Mouse (Mus musculus) right cerebral cortex, postnatal 10 days (tissue): ENCODE data around the gene Caskin2.
"Not testable (repeated sequence)": the region's sequence is repeated elsewhere in the genome, so short reads cannot be mapped to it uniquely, and the experiment has no call there.

Source experiments
- DNase-seq, 2 experiments: peaks; one replicate each; pipeline ENCODE4 v3.0.0; 2021; ENCODE audit warnings: low spot score in 2 of 2

Caskin2 gene

GRCm38 (mm10) chr11:115765103-115765606 lies 48.3 kb downstream of the Caskin2 start, which contains the start of gene Tmem94:
Gene Tmem94, plus strand, starts transcription at chr11:115765433.
- DNase-seq = peak; percentile 96 to 97

GRCm38 (mm10) chr11:115764698-115765097 lies 48.7 kb downstream of the Caskin2 start:
- DNase-seq = no peak

GRCm38 (mm10) chr11:115762176-115762575 lies 51.3 kb downstream of the Caskin2 start:
- DNase-seq = not testable (repeated sequence)

GRCm38 (mm10) chr11:115753485-115753884 lies 60.0 kb downstream of the Caskin2 start:
- no peak for DNase-seq

- no peak for DNase-seq
These were observed 60.8 kb downstream of the Caskin2 start for GRCm38 (mm10) chr11:115752653-115753052.

GRCm38 (mm10) chr11:115751725-115752124 lies 61.7 kb downstream of the Caskin2 start:
- no peak for DNase-seq

- DNase-seq = no peak
These were observed 63.6 kb downstream of the Caskin2 start for GRCm38 (mm10) chr11:115749834-115750233.
